Mouse (Mus musculus): ENCODE results near the gene Fkbp1a.

The Fkbp1a gene

GRCm38 (mm10) chr2:151549615-151550121, 7.4 kb downstream of the Fkbp1a start:
- no peak for DNase-seq

DNA sequence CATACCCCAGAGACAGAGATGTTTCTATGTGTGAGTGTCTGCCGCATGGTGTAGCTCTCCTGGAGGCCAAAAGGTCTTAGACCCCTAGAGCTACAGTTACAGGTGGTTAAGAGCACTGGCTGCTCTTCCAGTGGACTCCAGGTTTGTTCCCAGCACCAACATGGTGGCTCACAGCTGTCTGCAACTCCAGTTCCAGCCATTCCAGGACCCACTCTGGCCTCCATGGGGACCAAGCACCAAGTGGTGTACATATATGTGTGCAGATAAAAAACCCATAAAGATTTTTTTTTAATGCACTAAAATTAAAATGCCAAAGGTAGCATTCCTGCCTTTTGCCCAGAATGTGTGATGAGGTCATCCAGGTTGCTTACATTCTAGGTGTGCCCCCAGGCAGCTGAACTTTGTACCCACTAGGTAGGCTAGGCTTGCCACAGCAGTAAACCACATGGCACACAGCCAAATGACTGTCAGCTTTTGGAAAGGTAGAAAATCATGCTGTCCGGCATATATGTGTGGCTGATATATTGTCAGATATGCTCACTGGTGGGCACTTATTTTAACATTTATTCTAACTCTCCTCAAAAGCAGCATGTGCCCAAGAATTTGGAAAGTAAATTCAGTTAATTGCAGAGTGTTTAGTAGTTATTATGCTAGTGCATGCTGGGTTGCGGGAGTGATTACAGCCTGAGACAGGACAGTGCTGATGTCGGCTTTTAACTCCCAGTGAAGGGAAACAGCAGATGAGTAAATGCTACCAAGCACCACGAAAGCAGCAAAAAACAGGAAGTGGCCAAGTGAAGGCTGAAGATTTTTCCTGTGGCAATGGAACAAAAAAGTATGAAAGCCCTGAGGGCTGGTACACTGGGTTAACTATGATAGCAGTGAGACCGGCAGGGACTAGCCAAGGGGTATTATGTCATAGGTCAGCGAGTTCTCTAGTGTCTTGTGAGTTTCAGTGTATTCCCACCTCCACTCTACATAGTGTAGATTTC, 20.9 kb downstream of the Fkbp1a start:
- DNase-seq, result peak; percentile 40

DNA sequence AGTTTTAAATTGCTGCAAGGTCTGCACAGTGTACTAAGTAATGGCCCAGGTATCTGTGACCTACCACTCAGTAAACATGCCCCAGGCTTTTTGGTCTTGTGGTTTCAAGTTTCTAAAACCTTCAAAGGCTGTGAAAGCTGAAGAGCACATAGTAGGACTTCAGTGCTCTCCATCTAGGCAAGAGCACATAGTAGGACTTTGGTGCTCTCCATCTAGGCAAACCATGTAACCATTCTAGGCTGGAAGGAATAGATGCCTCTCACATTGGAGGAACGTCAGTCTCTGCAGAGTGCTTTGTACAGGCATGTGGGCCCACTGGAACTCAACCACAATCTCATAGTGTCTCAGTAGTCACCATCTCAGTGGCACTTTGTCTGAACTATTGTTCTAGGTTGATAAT, 21.7 kb downstream of the Fkbp1a start:
- DNase-seq, result no peak

GRCm38 (mm10) chr2:151564986-151565385, 22.7 kb downstream of the Fkbp1a start:
- DNase-seq, result no peak

- no peak for DNase-seq
Measured at GRCm38 (mm10) chr2:151566856-151567255, 24.6 kb downstream of the Fkbp1a start.

DNA sequence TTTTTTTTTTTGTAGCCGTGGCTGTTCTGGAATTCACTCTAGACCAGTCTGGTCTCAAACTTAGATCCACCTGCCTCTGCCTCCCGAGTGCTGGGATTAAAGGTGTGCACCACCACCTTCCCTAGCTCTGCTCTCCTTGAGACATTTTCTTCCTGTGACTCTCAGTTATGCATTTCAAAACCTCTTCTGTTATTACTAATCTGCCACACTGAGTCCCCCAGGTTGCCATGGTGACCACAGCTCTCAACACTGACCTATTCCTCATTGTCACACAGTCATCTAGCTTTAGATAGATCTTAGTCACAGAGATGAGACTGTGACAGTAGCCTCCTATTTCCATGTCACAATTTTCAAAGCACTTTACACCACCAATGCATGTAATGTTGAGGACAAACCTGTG, 27.2 kb downstream of the Fkbp1a start:
- DNase-seq, result no peak

DNA sequence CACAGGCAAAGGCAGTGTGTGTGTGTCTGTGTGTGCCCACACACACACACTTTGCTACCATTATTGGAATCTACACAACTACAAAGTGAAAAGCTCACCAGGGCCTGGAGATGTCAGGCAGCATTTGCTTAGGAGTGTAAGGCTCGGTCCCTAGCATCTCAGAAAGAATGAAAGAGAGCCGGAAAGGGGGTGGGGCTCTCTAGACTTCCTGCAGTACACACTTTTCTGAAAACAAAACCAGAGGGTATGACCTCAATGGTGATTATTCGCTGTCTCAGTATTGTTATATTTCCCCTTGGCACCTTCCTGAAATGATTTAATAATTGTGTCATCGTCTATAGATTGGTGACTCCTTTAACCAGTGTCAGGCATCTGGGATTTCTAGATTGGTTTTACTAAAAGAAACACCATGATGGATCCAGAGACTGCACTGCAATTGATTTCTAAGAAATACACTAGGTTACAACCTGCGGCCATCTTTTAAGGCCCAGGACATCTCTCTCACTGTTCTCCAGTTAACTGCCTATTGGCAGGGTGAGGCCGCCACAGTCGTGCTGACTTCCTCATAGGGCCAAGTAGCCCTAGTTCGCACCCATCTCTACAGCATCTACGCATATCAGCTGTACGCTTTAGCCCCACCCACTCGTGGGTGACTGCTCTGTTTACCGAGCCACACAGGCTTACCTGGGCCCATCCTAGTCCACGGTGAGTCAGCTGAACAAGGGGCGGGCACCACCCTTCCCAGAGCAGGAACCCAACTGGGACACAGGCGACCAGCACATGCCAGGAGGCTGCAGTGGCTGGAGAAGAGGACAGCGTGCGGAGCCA, 29.8 kb downstream of the Fkbp1a start, which contains the start of gene Sdcbp2:
Gene Sdcbp2 (plus strand): TSS at position 750 of the 828 bp plus-strand sequence.
- no peak for DNase-seq

- DNase-seq, result no peak
Measured at GRCm38 (mm10) chr2:151573667-151574066, 31.4 kb downstream of the Fkbp1a start.

DNA sequence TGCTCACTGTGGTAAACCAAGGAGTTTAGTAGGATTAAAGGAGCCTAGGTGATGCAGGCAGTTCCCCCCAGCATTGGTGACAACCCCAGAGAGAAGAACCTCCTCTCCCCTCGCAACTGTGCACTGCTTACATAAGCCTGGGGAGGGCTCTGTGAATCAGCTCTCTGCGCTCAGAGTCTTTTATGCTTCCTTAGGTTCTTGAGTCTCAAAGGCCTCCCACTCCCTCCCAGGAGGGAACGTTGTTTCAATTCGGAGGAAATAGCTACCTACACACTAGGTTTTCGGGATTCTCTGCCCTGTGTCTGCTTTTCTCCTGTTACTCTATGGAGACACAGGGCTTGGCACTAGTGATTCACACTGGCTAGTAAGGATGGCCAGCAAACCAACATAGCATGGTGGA, 32.3 kb downstream of the Fkbp1a start:
- no peak for DNase-seq

GRCm38 (mm10) chr2:151575119-151575698, 32.9 kb downstream of the Fkbp1a start:
- DNase-seq, result peak; percentile 24

- peak; percentile 85 for DNase-seq
Measured at GRCm38 (mm10) chr2:151575699-151576389, 33.6 kb downstream of the Fkbp1a start.

GRCm38 (mm10) chr2:151579183-151579582, 36.9 kb downstream of the Fkbp1a start:
- no peak for DNase-seq

- DNase-seq, result no peak
Measured at GRCm38 (mm10) chr2:151580945-151581344, 38.7 kb downstream of the Fkbp1a start.

GRCm38 (mm10) chr2:151585934-151586333, 43.7 kb downstream of the Fkbp1a start:
- DNase-seq, result no peak

- DNase-seq, result no peak
Measured at GRCm38 (mm10) chr2:151586807-151587206, 44.5 kb downstream of the Fkbp1a start.

DNA sequence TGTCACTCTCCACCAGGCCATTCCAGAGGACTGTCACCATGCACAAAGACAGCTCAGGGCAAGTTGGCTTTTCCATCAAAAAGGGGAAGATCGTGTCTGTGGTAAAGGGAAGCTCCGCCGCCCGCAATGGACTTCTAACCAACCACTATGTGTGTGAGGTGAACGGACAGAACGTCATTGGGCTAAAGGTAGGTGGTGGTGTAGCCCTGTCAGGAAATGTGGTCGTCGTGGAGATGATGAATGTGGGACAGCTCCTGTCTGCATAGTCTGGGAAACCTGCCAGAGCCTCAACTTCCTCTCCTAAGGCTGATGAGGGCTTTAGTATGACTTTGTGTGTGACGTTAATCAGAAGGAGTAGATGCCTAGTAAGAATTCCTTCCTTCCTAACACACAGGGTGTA, 45.0 kb downstream of the Fkbp1a start:
- DNase-seq, result no peak

- no peak for DNase-seq
Measured at GRCm38 (mm10) chr2:151598068-151598467, 55.8 kb downstream of the Fkbp1a start.

GRCm38 (mm10) chr2:151602106-151602505, 59.8 kb downstream of the Fkbp1a start:
- no peak for DNase-seq

GRCm38 (mm10) chr2:151603630-151604029, 61.3 kb downstream of the Fkbp1a start:
- no peak for DNase-seq

DNA sequence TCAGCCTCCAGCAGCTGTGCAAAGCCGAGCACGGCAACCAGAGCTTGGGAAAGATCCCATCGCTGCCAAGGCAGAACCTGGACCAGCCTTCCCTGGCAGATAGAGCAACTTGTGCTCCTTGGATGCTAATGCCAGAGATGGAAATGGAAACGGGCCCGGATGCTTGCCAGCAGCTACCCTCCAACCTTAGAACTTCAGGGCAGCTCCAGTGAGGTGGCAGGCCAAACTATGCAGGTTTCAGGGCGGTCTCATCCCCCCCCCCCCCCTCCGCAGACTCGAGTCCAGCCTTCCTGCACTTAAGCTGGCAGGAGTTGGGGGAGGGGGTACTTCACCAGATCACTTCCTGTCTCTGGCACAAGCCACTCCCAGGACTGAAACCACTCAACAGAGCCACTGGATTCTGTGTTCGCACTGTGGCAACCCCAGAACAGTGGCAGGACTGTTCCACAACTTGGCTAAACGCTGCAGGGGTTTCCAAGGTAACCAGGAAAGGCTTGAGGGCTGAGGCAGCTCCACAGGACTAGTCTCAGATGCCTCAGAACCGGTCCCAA, 63.2 kb downstream of the Fkbp1a start:
- no peak for DNase-seq

DNA sequence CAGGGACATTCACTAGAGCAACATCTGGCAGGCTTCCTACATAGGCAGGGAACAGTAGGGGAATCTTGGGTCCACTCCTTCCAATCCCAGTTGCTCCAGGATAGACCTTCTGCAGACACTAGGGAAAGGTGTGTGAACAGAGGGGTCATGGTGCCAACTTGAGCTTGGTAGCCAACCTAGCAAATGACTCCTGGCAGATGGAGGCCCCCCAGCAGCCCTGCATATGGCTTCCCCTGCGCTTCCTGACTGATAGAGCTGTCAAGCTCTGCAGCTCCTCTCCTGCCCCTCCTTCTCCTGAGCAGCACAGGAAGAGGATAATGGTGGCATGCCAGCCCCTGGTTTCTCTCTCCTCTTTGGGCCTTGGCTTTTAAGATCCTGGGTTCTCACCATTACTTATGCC, 66.2 kb downstream of the Fkbp1a start:
- DNase-seq, result no peak

DNA sequence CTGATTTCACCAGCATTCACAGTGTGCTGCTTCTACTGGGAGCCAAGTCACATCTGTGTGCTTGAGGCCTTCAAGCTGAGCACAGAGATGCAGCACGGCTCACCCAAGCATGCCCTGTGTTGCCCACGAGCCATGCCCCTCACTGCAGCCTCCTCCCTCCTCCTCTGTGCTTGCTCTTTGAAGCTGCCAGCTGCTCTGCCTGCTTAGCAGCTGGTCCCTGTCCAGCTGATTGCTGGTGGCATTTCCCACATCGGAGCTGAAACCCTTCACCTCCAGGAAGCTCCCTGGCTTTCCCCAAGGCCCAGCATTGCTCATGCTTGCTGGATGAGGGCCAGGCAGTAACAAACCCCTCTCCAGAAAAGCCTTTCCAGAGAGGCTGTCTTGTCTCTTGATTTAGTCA, 67.7 kb downstream of the Fkbp1a start:
- DNase-seq, result no peak
